In the genomic region with DNA sequence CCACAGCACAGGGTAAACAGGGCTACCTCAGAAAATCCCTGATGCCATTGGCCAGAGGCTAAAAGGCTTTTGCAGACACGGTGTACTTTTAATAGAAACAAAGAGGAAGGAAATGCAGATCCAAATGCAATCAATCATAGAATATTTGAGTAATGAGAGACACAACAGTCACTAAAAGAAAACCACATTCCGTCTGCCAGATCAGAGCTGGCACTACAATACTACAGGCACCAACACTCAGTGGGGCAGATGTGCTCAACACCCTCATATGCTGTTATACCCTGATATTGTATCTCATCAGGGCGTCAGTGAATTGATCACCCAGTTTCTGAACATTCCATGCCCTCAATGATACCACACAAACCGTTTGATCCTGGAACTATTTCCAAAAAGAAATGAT, we compare ENCODE assay signal across 21 mouse cellular contexts.
"Had no signal": no experiment of that assay in that cellular context is flagged by ENCODE, and none has a peak within 500 bp of the region (broad histone marks: within the 10 kb centered on the region; RNA-seq: fewer than 3 reads in every experiment).

No protein-coding gene starts in this region.

- H3K9me3 ChIP-seq: kidney, embryonic 15.5 days; limb, embryonic 10.5 days; limb, embryonic 13.5 days; liver, embryonic 12.5 days; liver, embryonic 15.5 days; lung, embryonic 15.5 days; midbrain, embryonic 12.5 days; neural tube, embryonic 13.5 days; stomach, embryonic 15.5 days had no signal

- H3K4me3 ChIP-seq: kidney, embryonic 15.5 days; layer of hippocampus, adult 2 months; limb, embryonic 10.5 days; limb, embryonic 13.5 days; liver, embryonic 12.5 days; liver, embryonic 15.5 days; lung, embryonic 15.5 days; midbrain, embryonic 12.5 days; myocyte; neural tube, embryonic 13.5 days; stomach, embryonic 15.5 days had no signal

- H3K36me3 ChIP-seq: kidney, embryonic 15.5 days; limb, embryonic 13.5 days; liver, embryonic 12.5 days; liver, embryonic 15.5 days; lung, embryonic 15.5 days; midbrain, embryonic 12.5 days; neural tube, embryonic 13.5 days; stomach, embryonic 15.5 days had no signal

- H3K4me1 ChIP-seq: midbrain, embryonic 12.5 days; stomach, embryonic 15.5 days had no signal

- H3K4me2 ChIP-seq: kidney, embryonic 15.5 days; limb, embryonic 13.5 days; liver, embryonic 12.5 days; liver, embryonic 15.5 days; lung, embryonic 15.5 days; midbrain, embryonic 12.5 days; neural tube, embryonic 13.5 days; stomach, embryonic 15.5 days had no signal

- H3K27me3 ChIP-seq: kidney, embryonic 15.5 days; limb, embryonic 13.5 days; liver, embryonic 12.5 days; liver, embryonic 15.5 days; lung, embryonic 15.5 days; midbrain, embryonic 12.5 days; neural tube, embryonic 13.5 days; stomach, embryonic 15.5 days had no signal

- H3K9ac ChIP-seq: kidney, embryonic 15.5 days; limb, embryonic 13.5 days; liver, embryonic 12.5 days; liver, embryonic 15.5 days; lung, embryonic 15.5 days; midbrain, embryonic 12.5 days; neural tube, embryonic 13.5 days; stomach, embryonic 15.5 days had no signal

- H3K27ac ChIP-seq: kidney, embryonic 15.5 days; layer of hippocampus, adult 2 months; limb, embryonic 10.5 days; limb, embryonic 13.5 days; liver, embryonic 12.5 days; liver, embryonic 15.5 days; lung, embryonic 15.5 days; midbrain, embryonic 12.5 days; neural tube, embryonic 13.5 days; stomach, embryonic 15.5 days had no signal

- ATAC-seq: liver, embryonic 12.5 days; midbrain, embryonic 16.5 days had no signal

- DNase-seq: kidney, postnatal 10 days; layer of hippocampus, adult 9-11 months; liver; lung, adult 18-20 months; lung, postnatal 10 days; lung, postnatal 36 days; retina, postnatal 1 day; spleen, adult 18-20 months; thymus, postnatal 25 days had no signal
